Mouse (Mus musculus) 3134 (cell line): ENCODE measurements around the gene Atg10.
"Not testable (repeated sequence)": the region's sequence is repeated elsewhere in the genome, so short reads cannot be mapped to it uniquely, and the experiment has no call there.

ENCODE experiments used
- DNase-seq: peaks from one replicate; pipeline ENCODE4 v3.0.0-alpha.2; 2011; ENCODE audit warnings: low spot score; ENCODE audit not compliant: insufficient read length; ENCODE audit errors: extremely low read depth

Atg10 gene

DNA sequence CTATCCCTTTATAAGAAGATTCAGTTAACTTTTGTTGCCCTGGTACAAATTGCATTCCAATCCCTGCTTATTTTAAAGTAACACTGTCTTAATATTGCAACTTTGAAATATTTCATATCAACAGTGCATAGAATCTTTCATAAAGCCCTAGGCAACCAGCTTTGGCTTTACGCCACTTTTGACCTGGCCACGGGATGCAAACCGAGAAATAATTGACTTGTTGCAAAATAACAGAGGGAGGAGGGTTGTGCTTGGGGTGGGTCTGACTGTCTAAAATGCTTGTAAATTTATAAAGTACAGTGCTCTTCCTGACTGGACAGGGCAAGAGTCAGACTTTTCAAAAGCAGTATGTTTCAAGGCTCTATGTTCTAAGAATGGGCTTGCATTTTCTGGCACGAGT lies 259.3 kb downstream of the Atg10 start:
- DNase-seq, result no peak

DNA sequence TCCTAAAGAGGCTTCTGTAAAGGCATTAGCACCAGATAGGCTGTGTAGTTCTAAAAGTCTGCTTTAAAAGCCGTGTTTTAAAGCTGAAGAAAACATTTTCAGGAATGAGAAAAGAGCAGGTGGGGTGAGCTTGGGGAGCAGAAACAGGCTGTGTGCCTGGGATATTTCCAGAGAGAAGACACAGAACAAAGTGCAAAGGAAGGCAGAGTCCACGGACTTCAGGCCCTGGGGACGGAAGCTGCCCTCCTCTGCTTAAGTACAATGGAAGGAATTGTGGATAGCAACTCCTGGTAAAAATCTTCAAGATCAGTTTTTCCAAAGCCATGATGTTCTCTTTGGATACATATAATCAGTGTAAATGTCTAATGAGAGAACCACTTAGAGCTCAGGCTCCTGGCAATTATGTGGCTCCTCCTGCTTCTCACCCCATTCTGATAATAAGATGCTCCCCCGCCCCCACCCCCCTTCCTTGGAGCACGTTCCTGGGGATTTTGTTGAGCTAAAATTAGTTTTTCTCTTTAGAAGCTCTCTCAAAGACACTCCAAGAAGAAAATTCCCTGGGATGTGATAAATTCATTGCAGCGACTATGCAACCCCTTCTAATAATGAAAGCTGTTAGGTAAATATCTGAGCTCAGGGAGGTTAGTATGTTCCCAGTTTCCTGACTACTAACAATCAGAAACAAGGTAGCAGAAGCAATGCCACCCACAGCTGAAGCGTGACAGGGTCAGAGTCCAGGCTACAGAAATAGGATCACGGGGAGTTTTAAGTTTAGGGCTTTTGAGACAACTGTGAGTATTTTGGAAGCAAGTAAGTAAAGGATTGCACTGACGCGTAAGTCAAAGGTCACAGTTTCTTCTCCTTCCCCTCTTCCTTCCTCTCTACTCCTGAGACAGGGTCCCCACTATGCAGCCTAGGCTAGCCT lies 260.7 kb downstream of the Atg10 start:
- DNase-seq, result no peak

DNA sequence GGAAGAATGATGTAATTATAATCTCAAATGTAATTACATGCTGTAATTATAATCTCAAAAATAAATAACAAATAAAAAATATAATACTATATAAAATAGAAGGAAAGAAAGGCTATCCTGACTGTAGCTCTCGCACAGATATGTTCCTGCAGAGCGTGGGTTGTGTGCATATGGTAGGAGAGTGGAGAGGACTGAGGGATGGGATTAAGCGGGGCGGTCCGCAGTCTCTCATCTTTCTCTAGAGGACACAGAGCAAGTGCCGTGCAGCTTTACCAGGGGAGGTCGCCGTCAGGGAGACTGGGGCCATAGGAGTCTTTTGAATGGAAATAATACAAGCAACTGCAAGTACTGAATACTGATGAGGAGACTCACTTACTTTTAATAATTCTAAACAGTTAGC lies 263.2 kb downstream of the Atg10 start:
- DNase-seq, result no peak

DNA sequence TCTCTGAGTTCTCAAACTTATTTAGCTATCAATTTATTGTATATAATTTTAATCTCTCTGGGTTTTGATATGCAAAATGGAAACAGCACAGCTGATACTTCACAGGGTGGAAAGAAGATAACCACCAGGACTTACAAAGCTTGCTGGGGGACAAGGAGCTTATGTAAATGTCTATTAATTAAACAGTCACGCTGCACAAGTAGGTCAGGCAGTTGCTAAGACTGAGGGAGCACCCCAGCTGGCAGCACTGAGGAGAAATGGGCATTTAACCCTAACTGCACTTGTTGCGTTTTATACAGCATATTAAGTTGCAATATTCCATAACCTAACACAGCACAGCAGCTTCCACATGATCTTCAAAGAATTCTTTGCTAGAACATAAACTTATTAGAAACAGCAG lies 264.9 kb downstream of the Atg10 start:
- no peak for DNase-seq

DNA sequence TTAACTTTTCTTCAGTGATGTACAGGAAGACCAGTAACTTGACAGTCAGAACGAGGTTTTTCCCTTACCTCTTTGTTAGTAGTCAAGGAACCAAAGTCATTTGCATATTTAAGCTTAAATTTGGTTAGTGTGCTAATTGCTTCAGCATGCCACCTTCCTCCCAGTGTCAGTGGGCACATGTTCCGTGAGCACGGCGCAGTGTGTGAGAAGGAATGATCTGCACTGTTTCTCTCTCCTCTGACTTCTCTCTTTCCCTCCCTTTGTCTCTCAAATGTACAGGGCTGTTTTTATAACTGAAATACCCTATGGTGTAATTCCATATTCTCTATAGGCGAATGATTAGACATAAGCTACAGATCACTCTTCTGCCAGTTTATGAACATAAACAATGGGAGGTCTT lies 284.2 kb downstream of the Atg10 start:
- DNase-seq, result no peak

DNA sequence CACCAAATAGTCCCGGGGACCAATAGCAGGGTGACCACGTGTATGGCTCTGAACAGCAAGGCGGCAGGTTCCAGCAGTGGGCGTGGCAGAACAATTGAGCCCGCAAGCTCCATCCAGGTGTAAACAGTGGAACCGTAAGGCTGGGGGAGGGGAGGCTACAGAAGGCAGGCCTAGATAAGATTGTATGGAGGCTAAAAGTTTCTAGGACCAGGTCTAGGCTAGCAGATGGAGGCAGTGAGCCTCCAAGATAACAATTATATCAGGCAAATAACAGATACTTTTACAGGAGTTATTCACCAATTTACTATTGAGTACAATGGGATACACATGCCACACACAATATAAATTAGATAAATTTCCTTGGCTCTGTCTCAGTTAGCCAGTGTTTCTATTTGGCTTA lies 284.6 kb downstream of the Atg10 start:
- no peak for DNase-seq

DNA sequence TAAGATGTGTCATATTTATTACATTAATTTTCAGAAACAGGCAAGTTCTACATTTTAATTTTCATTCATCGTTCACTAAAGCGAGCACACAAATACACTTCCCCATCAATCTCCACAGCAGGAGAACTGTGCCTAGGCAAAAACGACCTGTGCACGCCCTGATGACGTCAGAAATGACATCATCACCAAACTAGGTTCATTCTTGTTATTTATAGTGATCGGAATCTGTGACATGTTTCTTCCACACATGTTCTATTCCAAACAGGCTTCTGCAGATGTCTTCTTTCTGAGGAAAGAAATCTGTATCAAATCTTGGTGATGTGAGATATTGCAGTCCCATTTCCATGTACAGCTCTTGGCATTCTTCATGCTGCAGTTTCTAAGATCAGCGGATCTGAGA lies 287.9 kb downstream of the Atg10 start:
- DNase-seq, result no peak

DNA sequence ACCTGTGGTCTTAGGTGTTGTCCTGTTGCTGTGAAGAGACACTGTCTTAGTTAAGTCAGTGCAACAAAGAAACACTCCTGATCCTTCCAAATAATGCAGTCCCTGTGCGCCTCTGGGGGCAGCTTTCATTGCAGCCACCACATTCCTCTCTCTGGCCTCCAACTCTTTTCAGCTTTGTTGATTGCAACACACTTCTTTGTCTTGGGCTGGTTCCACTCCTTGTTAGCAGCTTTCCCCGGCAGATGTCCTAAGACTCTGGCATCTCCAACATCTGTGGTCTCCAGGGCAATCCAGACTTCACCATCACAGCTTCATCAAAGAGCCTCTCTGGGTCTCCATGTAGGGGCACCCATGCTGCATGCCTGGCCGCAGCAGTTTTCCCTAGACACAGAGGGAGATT lies 290.5 kb downstream of the Atg10 start:
- DNase-seq, result no peak

DNA sequence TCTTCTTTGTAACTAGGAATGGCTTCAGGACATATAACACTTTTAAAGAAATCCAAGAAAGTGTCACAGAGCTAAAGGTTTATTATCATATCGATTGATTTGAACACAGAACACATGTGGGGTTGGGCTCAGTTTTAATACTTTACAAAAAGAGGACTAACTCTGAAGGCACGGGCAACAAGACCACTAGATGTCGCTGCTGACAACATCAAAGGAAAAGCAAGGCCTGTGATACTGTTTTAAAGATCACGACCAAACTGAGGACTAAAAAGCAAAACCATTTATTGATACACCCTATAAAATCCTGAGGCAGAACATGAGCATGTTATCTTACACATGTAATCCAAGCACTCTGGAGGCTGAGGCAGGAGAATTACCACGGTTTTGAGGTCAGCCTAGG lies 293.9 kb downstream of the Atg10 start:
- DNase-seq, result peak; percentile 26

DNA sequence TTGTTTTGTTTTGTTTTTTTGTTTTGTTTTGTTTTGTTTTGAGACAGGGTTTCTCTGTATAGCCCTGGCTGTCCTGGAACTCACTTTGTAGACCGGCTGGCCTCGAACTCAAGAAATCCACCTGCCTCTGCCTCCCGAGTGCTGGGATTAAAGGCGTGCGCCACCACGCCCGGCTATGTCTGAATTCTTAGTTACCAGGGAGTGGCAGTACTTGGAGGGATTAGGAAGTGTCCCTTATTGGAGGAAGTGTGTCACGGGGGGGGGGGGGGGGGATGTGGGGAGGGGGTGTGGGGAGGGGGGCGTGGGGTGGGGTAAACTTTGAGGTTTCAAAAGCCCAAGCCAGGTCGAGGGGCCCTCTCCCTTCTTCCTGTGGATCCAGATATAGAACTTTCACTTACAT lies 295.5 kb downstream of the Atg10 start:
- DNase-seq, result not testable (repeated sequence)

DNA sequence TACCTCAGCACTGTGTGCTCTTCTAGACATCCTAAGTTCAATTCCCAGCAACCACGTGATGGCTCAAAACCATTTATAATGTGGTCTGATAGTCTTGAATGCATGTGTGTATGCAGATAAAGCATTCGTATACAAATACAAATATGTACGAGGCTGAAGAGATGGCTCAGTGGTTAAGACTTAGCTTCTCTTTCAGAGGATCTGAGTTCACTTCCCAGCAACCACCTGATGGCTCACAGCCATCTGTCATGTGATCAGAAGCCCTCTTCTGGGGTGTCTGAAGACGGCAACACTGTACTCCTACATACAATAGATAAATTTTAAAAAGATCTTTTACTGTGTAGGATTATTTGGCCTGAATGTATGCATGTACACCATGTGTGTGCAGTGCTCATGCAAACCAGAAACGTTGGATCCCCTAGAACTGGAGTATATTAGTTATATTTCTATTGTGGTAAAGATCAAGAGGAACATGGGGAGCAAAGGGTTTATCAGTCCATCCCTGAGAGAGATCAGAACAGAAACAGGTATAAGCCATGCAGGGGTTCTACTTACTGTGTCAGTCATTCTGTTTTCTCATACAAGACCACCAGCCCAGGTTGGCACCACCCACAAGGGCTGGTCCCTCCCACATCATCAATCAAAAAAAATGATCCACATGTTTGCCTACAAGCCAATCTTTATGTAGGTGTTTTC lies 296.7 kb downstream of the Atg10 start:
- no peak for DNase-seq

DNA sequence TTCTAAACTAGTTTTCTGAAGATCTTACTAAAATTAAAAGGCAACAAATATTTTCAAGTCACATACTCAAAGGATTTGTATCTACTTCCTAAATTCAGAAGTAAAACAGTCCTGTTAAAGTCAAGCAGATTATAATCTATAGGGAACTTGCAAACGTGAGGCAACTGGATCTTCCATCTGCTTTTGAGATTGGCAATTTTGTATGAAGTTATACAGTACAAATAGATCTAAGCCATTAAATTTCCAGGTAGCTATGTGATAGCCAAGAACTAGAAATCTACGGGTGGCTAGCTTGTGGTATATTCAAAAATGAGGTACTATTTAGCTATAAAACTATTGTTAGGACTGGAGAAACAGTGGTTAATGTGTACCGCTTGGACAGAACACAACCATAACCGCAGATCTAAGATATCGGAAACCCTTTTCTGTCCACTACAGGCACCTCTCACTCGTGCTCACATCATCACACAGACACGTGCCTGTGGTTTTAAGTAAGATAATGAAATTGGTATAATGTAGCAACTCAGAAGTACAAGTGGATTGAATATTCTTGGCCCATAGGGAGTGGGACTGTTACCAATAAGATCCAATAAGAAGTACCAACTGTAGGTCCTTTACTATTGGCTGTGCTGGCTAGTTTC lies 297.5 kb downstream of the Atg10 start:
- DNase-seq, result no peak

DNA sequence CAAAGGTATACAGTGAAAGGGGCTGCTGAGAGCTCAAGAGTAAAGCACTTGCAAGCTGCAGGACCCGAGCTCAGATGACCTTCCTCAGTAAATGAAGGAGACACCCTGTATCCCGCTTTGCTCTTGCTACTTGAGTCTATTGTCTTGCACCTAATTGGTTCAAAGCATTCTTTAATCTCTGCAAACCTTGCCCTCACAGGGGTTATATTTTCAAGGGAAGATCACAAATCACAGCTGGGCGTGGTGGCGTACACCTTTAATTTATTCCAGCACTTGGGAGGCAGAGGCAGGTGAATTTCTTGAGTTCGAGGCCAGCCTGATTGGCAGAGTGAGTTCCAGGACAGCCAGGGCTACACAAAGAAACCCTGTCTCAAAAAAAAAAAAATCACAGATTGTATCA lies 298.6 kb downstream of the Atg10 start:
- DNase-seq, result no peak

DNA sequence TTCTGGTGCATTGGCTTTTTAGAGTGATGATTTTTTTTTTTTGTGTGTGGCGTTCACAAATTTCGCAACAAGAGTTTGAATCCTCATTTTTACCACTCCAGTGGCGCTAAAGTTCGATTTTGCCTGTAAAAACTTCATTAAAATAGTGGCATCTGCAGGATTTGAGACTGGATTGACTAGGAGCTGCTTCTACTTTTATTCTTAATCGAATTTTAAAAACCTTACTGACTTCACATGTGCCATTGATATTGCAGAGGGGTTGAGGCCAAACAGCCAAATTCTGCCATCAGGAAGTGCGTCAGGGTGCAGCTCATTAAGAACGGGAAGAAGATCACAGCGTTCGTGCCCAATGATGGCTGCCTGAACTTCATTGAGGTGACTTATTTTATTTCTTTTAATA lies 299.7 kb downstream of the Atg10 start:
- no peak for DNase-seq

DNA sequence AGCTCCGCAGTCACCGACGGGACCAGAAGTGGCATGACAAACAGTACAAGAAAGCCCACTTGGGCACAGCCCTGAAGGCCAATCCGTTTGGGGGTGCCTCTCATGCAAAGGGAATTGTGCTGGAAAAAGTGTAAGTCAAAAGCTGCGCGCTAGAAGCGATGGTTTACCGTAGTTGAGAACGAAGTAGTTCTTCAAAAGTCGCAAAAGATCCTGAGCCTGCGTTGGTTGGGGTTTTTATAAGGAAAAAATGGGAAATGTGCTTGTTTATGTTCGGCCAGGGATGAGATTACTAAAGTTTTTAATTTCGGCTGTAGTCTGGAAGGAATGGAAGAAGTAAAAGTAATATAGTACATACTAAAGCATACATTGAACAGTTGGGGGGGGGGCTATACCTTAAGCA lies 300.2 kb downstream of the Atg10 start:
- not testable (repeated sequence) for DNase-seq

DNA sequence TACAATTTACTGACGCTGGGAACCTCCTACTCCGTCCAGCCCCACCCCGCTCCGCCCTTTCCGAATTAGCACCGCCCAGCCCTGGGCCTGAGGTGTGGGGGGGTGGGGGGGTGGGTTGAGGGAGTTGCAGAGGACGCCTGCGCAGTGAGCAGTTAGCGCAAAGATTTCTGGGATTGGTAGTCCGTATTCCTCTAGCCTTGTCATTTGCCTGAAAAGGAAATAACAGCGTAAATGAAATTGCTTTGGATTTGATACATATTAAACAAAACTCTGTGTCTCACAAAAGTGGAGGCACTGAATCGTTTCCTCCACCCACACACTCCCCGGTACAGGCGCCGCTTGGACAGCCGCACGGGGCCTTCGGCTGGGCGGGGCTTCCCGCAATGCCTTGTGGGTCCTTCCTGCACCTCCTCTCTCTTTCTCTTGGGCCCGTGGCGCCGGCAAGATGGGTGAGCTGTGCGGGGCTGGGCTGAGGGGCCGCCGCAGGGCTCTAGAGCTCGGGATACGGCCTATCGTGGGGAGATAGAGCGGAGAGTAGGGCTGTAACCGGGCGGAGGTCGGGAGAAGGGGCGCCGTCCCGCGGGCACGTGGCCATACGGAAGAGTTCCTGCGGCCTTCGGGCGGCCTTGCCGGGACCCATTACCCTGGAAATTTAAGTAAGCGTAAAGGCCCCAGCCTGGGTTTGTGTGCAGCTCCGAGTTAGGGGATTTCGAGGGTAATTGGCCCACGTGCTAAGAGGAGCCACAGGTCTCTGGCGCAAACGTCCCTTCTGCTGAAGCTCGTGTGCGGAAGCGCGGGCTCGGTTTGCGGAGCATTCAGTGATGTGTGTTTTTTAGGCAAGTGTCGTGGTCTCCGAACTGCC lies 300.8 kb downstream of the Atg10 start, which contains the start of gene Rps23:
Gene Rps23, plus strand, starts transcription at position 208 of the 862 bp plus-strand sequence.
- peak; percentile 92 for DNase-seq

DNA sequence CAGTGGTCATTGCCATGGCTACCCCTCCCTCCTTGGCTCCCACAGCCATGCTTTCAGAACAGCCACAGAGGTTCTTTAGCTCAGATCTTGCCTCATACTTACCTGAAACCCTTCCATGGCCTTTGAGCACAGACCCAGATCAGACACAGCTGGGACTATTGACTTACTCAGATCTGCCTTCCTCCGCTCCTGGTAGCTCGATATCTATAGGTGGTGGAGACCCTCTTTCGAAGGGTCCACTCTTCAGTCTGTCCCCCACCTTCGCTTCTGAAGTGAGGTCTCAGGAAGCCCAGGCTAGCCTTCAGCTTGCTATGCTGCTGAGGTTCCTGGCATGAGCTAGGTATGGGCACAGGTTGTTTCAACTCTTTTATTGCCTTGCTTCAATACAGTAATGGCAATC lies 309.0 kb downstream of the Atg10 start:
- DNase-seq, result no peak

DNA sequence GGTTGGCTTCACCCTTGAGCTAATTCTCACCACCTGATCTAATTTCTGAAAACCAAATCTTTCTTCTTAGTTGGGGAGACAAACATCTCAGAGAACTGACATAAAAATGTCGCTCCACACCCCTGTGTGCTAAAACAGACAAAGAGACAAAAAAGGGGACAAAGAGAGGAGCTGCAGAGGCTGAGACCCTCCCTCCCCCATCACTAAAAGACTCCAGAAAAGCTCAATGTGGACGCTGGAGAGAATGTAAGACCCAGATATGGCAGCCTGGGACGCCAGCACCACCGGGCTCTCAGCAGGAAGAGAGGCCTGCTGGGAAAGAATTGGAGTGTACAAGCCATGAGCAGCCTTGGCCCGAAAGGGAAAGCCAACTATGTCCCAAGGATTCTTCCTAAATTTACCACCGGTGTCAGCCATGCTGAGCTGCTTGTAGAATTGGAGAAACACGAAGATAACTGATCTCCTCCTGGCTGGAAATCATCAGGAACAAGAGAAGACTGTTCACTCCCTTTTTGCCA lies 310.0 kb downstream of the Atg10 start:
- no peak for DNase-seq

DNA sequence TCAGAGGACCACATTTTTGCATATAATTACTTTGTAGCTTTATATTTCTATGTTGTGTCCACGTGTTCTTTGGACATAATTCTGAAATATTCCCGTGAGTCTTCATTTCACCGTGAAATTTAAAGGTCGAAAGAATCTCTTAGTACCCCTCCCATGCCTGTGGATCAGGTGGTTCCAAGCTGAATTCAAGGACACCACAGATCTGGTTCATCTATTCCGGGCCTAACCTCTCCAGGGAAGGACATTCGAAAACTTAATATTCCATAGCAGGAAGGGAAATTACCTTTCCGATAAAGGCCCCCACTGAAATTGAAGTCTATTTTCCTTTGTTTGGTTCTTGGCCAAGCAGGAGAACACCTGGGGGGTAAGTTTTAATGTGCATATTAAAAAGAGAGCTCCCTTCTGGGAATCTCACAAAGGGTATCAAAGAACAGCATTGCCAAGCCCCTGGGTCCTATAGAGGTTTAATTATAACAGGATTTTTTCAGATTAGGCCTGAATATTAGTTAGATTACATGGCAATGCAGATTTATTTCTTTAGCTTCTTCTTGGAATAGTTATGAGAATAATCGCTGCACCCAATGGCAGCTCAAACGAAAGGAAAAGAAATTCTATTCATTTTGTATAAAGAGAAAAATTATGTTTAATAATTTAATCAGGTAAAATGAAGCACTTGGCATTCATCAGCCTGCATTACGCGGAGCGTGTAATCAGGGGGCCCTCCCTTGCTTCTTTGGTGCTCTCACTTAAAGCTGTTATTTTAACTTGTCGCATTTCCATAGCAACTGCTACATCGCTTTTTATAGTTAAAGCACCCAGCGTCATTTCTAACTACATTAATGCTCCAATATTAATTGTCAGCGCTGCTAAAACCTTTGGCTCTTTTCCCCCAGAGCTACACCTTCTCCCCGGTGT lies 310.8 kb downstream of the Atg10 start:
- no peak for DNase-seq
